Mouse (Mus musculus): ENCODE results near the gene Khk.

Khk gene

GRCm38 (mm10) chr5:30969440-30969839 is 48.2 kb downstream of the Khk start:
- in situ Hi-C loops (cut with MboI): no loop called here

- in situ Hi-C loops (cut with MboI): no loop called here
Measured at GRCm38 (mm10) chr5:30974870-30975656, 53.8 kb downstream of the Khk start.
